Mouse (Mus musculus): Measurements from ENCODE around the gene H2-Eb2. TPM values are rescaled to one million over a fixed set of nuclear protein-coding genes. Genes with fewer than 3 reads are reported as not detected.

H2-Eb2 gene
- polyA plus RNA-seq, 1 experiment, result not detected

DNA sequence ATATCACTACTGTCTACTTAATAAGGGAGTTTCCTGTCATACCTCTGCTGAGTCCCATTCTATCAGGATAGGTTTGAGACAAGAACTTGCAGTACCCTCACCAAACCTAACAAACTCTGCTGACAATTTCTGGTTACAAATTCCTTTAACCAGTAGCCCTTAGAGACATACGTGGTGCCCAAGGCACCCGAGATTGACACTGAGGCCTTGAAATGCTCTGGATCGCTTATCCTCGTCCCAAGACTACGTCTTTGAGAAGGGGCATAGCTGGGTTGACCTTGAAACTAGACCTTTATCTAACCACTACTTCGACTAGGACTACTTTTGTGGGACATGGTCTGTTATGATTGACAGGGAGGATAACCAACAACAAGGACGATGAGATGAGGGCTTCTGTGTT lies 20.0 kb downstream of the H2-Eb2 start:
- H3K4me1 ChIP-seq (ENCODE audit: control insufficient read depth, insufficient read depth, low read length), result peaks cover 39% of the 10 kb centered on the region
- TF ChIP-seq CTCF (IDR thresholded peaks at IDR 0.05; ENCODE audit: low read depth, low read length) (no peak), POLR2A (IDR thresholded peaks at IDR 0.05; ENCODE audit: borderline replicate concordance, low read depth, low read length) (no peak)
- no peak overlapping the region for H3K4me3 ChIP-seq (ENCODE audit: insufficient read depth, low read length)
- H3K27ac ChIP-seq (ENCODE audit: insufficient read depth, low read depth, low read length), result no peak overlapping the region

GRCm38 (mm10) chr17:34346041-34346440 lies 20.6 kb downstream of the H2-Eb2 start:
- Histone ChIP-seq H3K27ac (ENCODE audit: insufficient read depth, low read depth, low read length) (no peak overlapping the region), H3K4me1 (ENCODE audit: control insufficient read depth, insufficient read depth, low read length) (peaks cover 35% of the 10 kb centered on the region), H3K4me3 (ENCODE audit: insufficient read depth, low read length) (no peak overlapping the region)
- TF ChIP-seq CTCF (IDR thresholded peaks at IDR 0.05; ENCODE audit: low read depth, low read length) (no peak), POLR2A (IDR thresholded peaks at IDR 0.05; ENCODE audit: borderline replicate concordance, low read depth, low read length) (no peak)

DNA sequence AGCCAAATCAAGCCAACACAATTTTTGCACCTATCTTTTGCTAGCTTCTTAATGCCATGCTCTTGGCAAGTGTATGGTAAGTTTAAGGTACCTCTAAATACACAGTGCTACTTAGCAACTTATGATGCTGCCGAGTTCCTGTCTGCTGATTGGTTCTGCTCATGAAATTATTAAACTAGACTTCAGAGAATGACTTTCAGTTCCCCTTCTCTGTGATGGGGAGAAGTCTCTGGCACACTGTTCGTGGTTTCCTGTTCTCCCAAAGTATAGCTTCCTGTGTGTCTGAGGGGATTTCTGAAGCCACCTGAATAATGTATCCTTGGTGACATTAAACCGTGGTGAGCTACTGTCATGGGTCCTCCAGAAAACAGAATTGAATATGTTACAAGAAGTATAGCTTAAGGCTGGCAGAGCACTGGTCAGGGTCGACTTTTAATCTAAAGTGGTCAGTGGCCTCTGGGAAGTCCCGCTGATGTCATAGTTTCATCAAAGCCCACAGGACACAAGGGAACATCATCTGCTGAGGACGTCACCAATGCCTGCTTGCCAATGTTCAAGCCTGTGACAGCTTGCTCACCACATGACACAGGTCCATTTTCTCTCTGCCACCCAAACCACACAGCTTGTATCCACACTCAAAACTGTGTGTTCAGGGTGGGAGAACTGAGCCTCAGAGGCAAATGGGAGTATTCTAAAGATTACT lies 22.3 kb downstream of the H2-Eb2 start:
- TF ChIP-seq CTCF (IDR thresholded peaks at IDR 0.05; ENCODE audit: low read depth, low read length) (no peak), POLR2A (IDR thresholded peaks at IDR 0.05; ENCODE audit: borderline replicate concordance, low read depth, low read length) (no peak)
- Histone ChIP-seq H3K4me1 (ENCODE audit: control insufficient read depth, insufficient read depth, low read length) (peaks cover 24% of the 10 kb centered on the region), H3K27ac (ENCODE audit: insufficient read depth, low read depth, low read length) (peak overlapping the region; percentile 44), H3K4me3 (ENCODE audit: insufficient read depth, low read length) (no peak overlapping the region)

GRCm38 (mm10) chr17:34349429-34349828 lies 24.0 kb downstream of the H2-Eb2 start:
- Histone ChIP-seq H3K4me3 (ENCODE audit: insufficient read depth, low read length) (no peak overlapping the region), H3K4me1 (ENCODE audit: control insufficient read depth, insufficient read depth, low read length) (peaks cover 27% of the 10 kb centered on the region), H3K27ac (ENCODE audit: insufficient read depth, low read depth, low read length) (no peak overlapping the region)
- no peak for TF ChIP-seq POLR2A (IDR thresholded peaks at IDR 0.05; ENCODE audit: borderline replicate concordance, low read depth, low read length)
- peak; percentile 39; the same call in 1 of the 2 replicates for TF ChIP-seq CTCF (IDR thresholded peaks at IDR 0.05; ENCODE audit: low read depth, low read length)

- H3K4me3 ChIP-seq (ENCODE audit: insufficient read depth, low read length), result no peak within 1 kb of the TSS
- TF ChIP-seq CTCF (IDR thresholded peaks at IDR 0.05; ENCODE audit: low read depth, low read length) (no peak), POLR2A (IDR thresholded peaks at IDR 0.05; ENCODE audit: borderline replicate concordance, low read depth, low read length) (no peak)
- peak within 1 kb of the TSS; percentile 76 for H3K27ac ChIP-seq (ENCODE audit: insufficient read depth, low read depth, low read length)
- H3K4me1 ChIP-seq (ENCODE audit: control insufficient read depth, insufficient read depth, low read length), result peaks cover 19% of the 10 kb centered on the region
Observed at GRCm38 (mm10) chr17:34354539-34354938, 29.1 kb downstream of the H2-Eb2 start, which contains the start of gene Btnl2. Btnl2 (plus strand) TSS chr17:34354822.

- TF ChIP-seq POLR2A (IDR thresholded peaks at IDR 0.05; ENCODE audit: borderline replicate concordance, low read depth, low read length) (no peak), CTCF (IDR thresholded peaks at IDR 0.05; ENCODE audit: low read depth, low read length) (no peak)
- Histone ChIP-seq H3K4me1 (ENCODE audit: control insufficient read depth, insufficient read depth, low read length) (peaks cover 19% of the 10 kb centered on the region), H3K4me3 (ENCODE audit: insufficient read depth, low read length) (no peak overlapping the region), H3K27ac (ENCODE audit: insufficient read depth, low read depth, low read length) (peak overlapping the region; percentile 76)
Observed at GRCm38 (mm10) chr17:34354940-34355339, 29.5 kb downstream of the H2-Eb2 start.

DNA sequence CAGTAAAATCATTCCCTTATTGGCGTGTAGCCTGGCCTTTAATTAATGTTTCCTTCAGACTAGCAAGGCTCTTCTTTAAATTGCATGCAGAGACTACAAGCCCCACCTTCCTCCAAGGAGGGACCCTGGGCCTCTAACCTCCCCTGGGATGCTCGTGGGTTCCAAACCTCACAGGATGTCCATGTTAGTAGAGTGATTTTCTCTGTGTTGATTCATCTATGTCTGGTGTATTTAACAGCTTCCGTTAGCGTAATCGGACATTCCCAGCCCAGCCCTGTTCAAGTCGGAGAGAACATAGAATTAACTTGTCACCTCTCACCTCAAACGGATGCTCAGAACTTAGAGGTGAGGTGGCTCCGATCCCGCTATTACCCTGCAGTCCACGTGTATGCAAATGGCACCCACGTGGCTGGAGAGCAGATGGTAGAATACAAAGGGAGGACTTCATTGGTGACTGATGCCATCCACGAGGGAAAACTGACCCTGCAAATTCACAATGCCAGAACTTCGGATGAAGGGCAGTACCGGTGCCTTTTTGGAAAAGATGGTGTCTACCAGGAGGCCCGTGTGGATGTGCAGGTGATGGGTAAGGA lies 37.6 kb downstream of the H2-Eb2 start:
- TF ChIP-seq POLR2A (IDR thresholded peaks at IDR 0.05; ENCODE audit: borderline replicate concordance, low read depth, low read length), result no peak
- Histone ChIP-seq H3K27ac (ENCODE audit: insufficient read depth, low read depth, low read length) (no peak overlapping the region), H3K4me3 (ENCODE audit: insufficient read depth, low read length) (no peak overlapping the region), H3K4me1 (ENCODE audit: control insufficient read depth, insufficient read depth, low read length) (peaks cover 25% of the 10 kb centered on the region)

GRCm38 (mm10) chr17:34363676-34364310 lies 38.3 kb downstream of the H2-Eb2 start:
- Histone ChIP-seq H3K27ac (ENCODE audit: insufficient read depth, low read depth, low read length) (peak overlapping the region; percentile 65), H3K4me1 (ENCODE audit: control insufficient read depth, insufficient read depth, low read length) (peaks cover 30% of the 10 kb centered on the region), H3K4me3 (ENCODE audit: insufficient read depth, low read length) (no peak overlapping the region)
- TF ChIP-seq POLR2A (IDR thresholded peaks at IDR 0.05; ENCODE audit: borderline replicate concordance, low read depth, low read length) (no peak), CTCF (IDR thresholded peaks at IDR 0.05; ENCODE audit: low read depth, low read length) (no peak)

- Histone ChIP-seq H3K4me3 (ENCODE audit: insufficient read depth, low read length) (no peak overlapping the region), H3K4me1 (ENCODE audit: control insufficient read depth, insufficient read depth, low read length) (peaks cover 30% of the 10 kb centered on the region), H3K27ac (ENCODE audit: insufficient read depth, low read depth, low read length) (peak overlapping the region; percentile 65)
- TF ChIP-seq CTCF (IDR thresholded peaks at IDR 0.05; ENCODE audit: low read depth, low read length) (no peak), POLR2A (IDR thresholded peaks at IDR 0.05; ENCODE audit: borderline replicate concordance, low read depth, low read length) (no peak)
Observed at GRCm38 (mm10) chr17:34365031-34365430, 39.6 kb downstream of the H2-Eb2 start.

GRCm38 (mm10) chr17:34370563-34370962 lies 45.1 kb downstream of the H2-Eb2 start:
- Histone ChIP-seq H3K27ac (ENCODE audit: insufficient read depth, low read depth, low read length) (no peak overlapping the region), H3K4me1 (ENCODE audit: control insufficient read depth, insufficient read depth, low read length) (peaks cover 13% of the 10 kb centered on the region), H3K4me3 (ENCODE audit: insufficient read depth, low read length) (no peak overlapping the region)
- TF ChIP-seq POLR2A (IDR thresholded peaks at IDR 0.05; ENCODE audit: borderline replicate concordance, low read depth, low read length), result no peak
- no peak for TF ChIP-seq CTCF (IDR thresholded peaks at IDR 0.05; ENCODE audit: low read depth, low read length)

All from bone marrow macrophage, adult 2 months (primary cell).